Mouse (Mus musculus): ENCODE measurements around the gene Vmn1r47. TPM values are rescaled to one million over a fixed set of nuclear protein-coding genes. Genes with fewer than 3 reads are reported as not detected.
"Not testable (repeated sequence)": the region's sequence is repeated elsewhere in the genome, so short reads cannot be mapped to it uniquely, and the experiment has no call there.

The Vmn1r47 gene
- polyA plus RNA-seq (2012; rRNA removed): not detected in 2 replicates

- not testable (repeated sequence) for DNase-seq (ENCODE audit: low read depth)
Observed at GRCm38 (mm10) chr6:90015847-90016246, at the start of gene Vmn1r47. Gene Vmn1r47, plus strand, starts transcription at chr6:90016147.

- DNase-seq (ENCODE audit: low read depth): no peak
Observed at GRCm38 (mm10) chr6:89966341-89966740, 49.6 kb upstream of the Vmn1r47 start.

GRCm38 (mm10) chr6:89969013-89969412 lies 46.9 kb upstream of the Vmn1r47 start, which contains the start of gene Vmn1r46:
Gene Vmn1r46, plus strand, starts transcription at chr6:89969313.
- DNase-seq (ENCODE audit: low read depth): no peak
- TF ChIP-seq CTCF (IDR thresholded peaks at IDR 0.05; ENCODE audit: borderline replicate concordance, extremely low read depth, insufficient read depth, insufficient read length): no peak
- TF ChIP-seq POLR2A (IDR thresholded peaks at IDR 0.05; ENCODE audit: borderline replicate concordance, extremely low read depth, insufficient read depth, insufficient read length, poor library complexity, severe bottlenecking): no peak

More at GRCm38 (mm10) chr6:89966341-89966740, 49.6 kb upstream of the Vmn1r47 start:
- TF ChIP-seq CTCF (IDR thresholded peaks at IDR 0.05; ENCODE audit: borderline replicate concordance, extremely low read depth, insufficient read depth, insufficient read length) (no peak), POLR2A (IDR thresholded peaks at IDR 0.05; ENCODE audit: borderline replicate concordance, extremely low read depth, insufficient read depth, insufficient read length, poor library complexity, severe bottlenecking) (no peak)

GRCm38 (mm10) chr6:89985989-89986388 lies 30.0 kb upstream of the Vmn1r47 start:
- no peak for DNase-seq (ENCODE audit: low read depth)
- TF ChIP-seq POLR2A (IDR thresholded peaks at IDR 0.05; ENCODE audit: borderline replicate concordance, extremely low read depth, insufficient read depth, insufficient read length, poor library complexity, severe bottlenecking) (no peak), CTCF (IDR thresholded peaks at IDR 0.05; ENCODE audit: borderline replicate concordance, extremely low read depth, insufficient read depth, insufficient read length) (no peak)

DNA sequence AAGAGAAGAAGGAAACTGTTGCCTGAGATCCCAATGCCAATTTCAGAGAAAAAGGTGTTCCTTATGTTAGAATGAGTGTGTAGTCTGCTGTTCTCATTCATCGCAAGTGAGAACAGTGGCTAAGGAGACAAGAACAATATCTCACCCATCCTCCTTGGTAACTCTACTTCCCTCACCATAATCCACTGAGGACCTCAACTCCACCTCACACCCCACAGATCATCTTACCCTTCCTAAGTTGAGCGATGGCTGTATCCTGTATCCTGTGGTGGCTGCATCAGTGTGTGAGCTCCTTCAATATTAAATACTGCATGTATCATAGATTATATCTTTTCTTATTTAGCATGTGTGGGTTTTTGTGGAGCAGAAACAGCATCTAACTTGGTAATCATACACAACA lies 20.8 kb downstream of the Vmn1r47 start, which contains the start of gene Vmn1r48:
TSS of gene Vmn1r48 (minus strand) at position 101 of the 400 bp plus-strand sequence.
- DNase-seq (ENCODE audit: low read depth): not testable (repeated sequence)

Other genes with a start within 250 kb of the Vmn1r47 start
- not detected in 2 replicates for gene Vmn1r42, start 139.7 kb upstream of the Vmn1r47 start, polyA plus RNA-seq (2012; rRNA removed)
- gene Vmn1r43, start 139.7 kb upstream of the Vmn1r47 start, polyA plus RNA-seq (2012; rRNA removed): not detected in 2 replicates
- gene Vmn1r44, start 132.5 kb upstream of the Vmn1r47 start, polyA plus RNA-seq (2012; rRNA removed): not detected in 2 replicates
- not detected in 2 replicates for gene Vmn1r45, start 75.5 kb upstream of the Vmn1r47 start, polyA plus RNA-seq (2012; rRNA removed)
- not detected in 2 replicates for gene Vmn1r46, start 46.8 kb upstream of the Vmn1r47 start, polyA plus RNA-seq (2012; rRNA removed)
- not detected in 2 replicates for gene Vmn1r48, start 20.7 kb downstream of the Vmn1r47 start, polyA plus RNA-seq (2012; rRNA removed)
- not detected in 2 replicates for gene Vmn1r49, start 62.4 kb downstream of the Vmn1r47 start, polyA plus RNA-seq (2012; rRNA removed)
- gene Vmn1r50, start 85.3 kb downstream of the Vmn1r47 start, polyA plus RNA-seq (2012; rRNA removed): not detected in 2 replicates
- not detected in 2 replicates for gene Vmn1r51, start 106.4 kb downstream of the Vmn1r47 start, polyA plus RNA-seq (2012; rRNA removed)
- not detected in 2 replicates for gene Vmn1r52, start 158.7 kb downstream of the Vmn1r47 start, polyA plus RNA-seq (2012; rRNA removed)
- gene V1ra8, start 186.6 kb downstream of the Vmn1r47 start, polyA plus RNA-seq (2012; rRNA removed): not detected in 2 replicates
- gene Vmn1r53, start 208.3 kb downstream of the Vmn1r47 start, polyA plus RNA-seq (2012; rRNA removed): 0.12 TPM in 1 of 2 replicates, not detected in the other
- not detected in 2 replicates for gene Vmn1r54, start 230.2 kb downstream of the Vmn1r47 start, polyA plus RNA-seq (2012; rRNA removed)